ENCODE assay signal across 15 mouse cellular contexts in the genomic region with DNA sequence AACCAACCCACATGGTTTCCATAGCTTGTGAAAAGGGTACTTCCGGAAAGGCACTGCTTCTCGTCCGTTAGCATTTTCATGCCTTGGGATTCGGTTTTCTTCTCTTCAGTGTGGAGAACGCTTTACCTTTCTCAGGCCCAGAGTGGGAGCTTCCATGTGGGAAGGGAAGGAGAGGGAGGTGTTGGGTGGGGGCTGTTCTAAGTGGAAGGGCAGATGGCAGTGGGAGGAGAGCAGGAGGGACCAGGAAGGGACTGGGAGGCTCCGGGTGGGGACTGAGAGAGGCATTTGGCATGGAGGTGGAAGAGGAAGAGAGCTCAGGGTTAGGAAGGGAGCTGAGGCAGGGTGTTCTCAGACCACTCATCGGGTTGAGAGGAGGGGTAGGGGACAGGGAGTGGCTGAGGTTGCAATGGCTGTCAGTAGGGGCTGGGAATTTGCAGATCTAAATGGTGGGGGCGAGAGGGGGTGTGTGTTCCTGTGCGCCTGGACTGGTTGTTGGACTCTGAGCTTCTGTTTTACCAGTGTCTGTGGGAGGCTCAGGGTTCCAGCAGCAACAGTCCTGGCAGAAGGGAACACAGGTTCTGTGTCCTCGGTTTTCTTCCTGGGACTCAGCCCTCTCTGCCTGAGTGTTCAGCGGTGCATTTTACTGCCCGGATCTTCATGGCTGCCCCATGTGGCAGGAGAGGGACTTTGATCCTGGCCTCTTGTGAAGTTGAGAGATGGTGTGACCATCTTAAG. TPM values are rescaled to one million over a fixed set of nuclear protein-coding genes. Genes with fewer than 3 reads are reported as not detected.
A peak's percentile ranks its signal among the peaks of the same experiment; 100 is the strongest.
DNase-seq lines count a peak whose midpoint lies in the region; ATAC-seq and TF ChIP-seq lines count a peak whose summit lies in the region.
"Had no signal": no experiment of that assay in that cellular context is flagged by ENCODE, and none has a peak within 500 bp of the region (broad histone marks: within the 10 kb centered on the region; RNA-seq: fewer than 3 reads in every experiment).

No protein-coding gene starts in this region.

- no peak overlapping the region for H3K4me3 ChIP-seq in kidney, adult 2 months (ENCODE audit: insufficient read depth, low read depth, low read length)
- H3K4me3 ChIP-seq: embryonic facial prominence, embryonic 15.5 days; hindbrain, embryonic 10.5 days; lung, embryonic 15.5 days; neural tube, embryonic 13.5 days had no signal

- intact Hi-C loops in left cerebral cortex, postnatal 36 days (cut with DNase I): no loop called here
- intact Hi-C loops in left cerebral cortex, postnatal 14 days (cut with DNase I): no loop called here

- TF ChIP-seq CTCF in kidney, adult 2 months (conservative IDR thresholded peaks at IDR 0.05; ENCODE audit: insufficient read depth, insufficient read length, low read depth, low read length): no peak

- 63% methylated on average over 12 of the region's 12 CpGs for WGBS in kidney, adult 2 months

- peaks cover 34% of the 10 kb centered on the region for H3K4me1 ChIP-seq in kidney, adult 2 months (ENCODE audit: control insufficient read depth, insufficient read depth, low read length)

- no peaks in the 10 kb centered on the region for H3K27me3 ChIP-seq in kidney, adult 2 months (replicated peaks; ENCODE audit: control insufficient read depth, insufficient read depth, low read length)
- H3K27me3 ChIP-seq: embryonic facial prominence, embryonic 15.5 days; lung, embryonic 15.5 days; neural tube, embryonic 13.5 days had no signal

- no peak for TF ChIP-seq POLR2A in kidney, adult 2 months (IDR thresholded peaks at IDR 0.05; ENCODE audit: low read depth, low read length)

- DNase-seq in frontal cortex, postnatal 25 days (ENCODE audit: low spot score in 2 of 2): no peak
- peak; percentile 78 for DNase-seq in kidney, adult 2 months
- no peak for DNase-seq in kidney, adult 18-20 months
- peak; percentile 63 to 66 for DNase-seq in left cerebral cortex, postnatal 36 days (ENCODE audit: low spot score in 2 of 2)
- no peak for DNase-seq in left cerebral cortex, postnatal 14 days (ENCODE audit: low spot score in 2 of 2)
- peak; percentile 81 for DNase-seq in layer of hippocampus, adult 9-11 months
- DNase-seq in spleen, postnatal 14 days (ENCODE audit: low spot score in 2 of 2): no peak
- DNase-seq: adrenal gland, postnatal 14 days; cerebellum, adult 9-10 months; thymus, postnatal 4 days had no signal

- peak; percentile 58 for ATAC-seq in frontal cortex, adult (ENCODE audit: low TSS enrichment)

- H3K27ac ChIP-seq in kidney, adult 2 months (ENCODE audit: insufficient read depth, low read depth, low read length): peak overlapping the region; percentile 44
- H3K27ac ChIP-seq: embryonic facial prominence, embryonic 15.5 days; hindbrain, embryonic 10.5 days; lung, embryonic 15.5 days; neural tube, embryonic 13.5 days had no signal

- no peaks in the 10 kb centered on the region for H3K36me3 ChIP-seq in kidney, adult 2 months (ENCODE audit: control insufficient read depth, insufficient read depth, low read length)

RNA-seq across cellular contexts. Expression of gene Tnks1bp1, which starts 17.5 kb away (rescaled TPM):
- polyA plus RNA-seq in kidney, adult 2 months (2012; rRNA removed): 46.9 and 47.0 TPM in 2 replicates
- 100 to 1,000 TPM; 109 to 131 TPM for total RNA-seq in left cerebral cortex, postnatal 36 days (2021)
- total RNA-seq in left cerebral cortex, postnatal 14 days (2021): 100 to 1,000 TPM in 1 of 2 experiments, 10 to 100 TPM in 1; 88.5 to 102 TPM

RNA-seq across cellular contexts. Expression of gene P2rx3, which starts 28.0 kb away (rescaled TPM):
- polyA plus RNA-seq in kidney, adult 2 months (2012; rRNA removed): 0.80 and 0.90 TPM in 2 replicates
- 1 to 10 TPM; 1.6 to 2.3 TPM for total RNA-seq in left cerebral cortex, postnatal 36 days (2021)
- 1 to 10 TPM; 1.4 to 2.0 TPM for total RNA-seq in left cerebral cortex, postnatal 14 days (2021)

RNA-seq across cellular contexts. Expression of gene Ssrp1, which starts 28.3 kb away (rescaled TPM):
- polyA plus RNA-seq in kidney, adult 2 months (2012; rRNA removed): 70.2 and 78.9 TPM in 2 replicates
- total RNA-seq in left cerebral cortex, postnatal 36 days (2021): 100 to 1,000 TPM in 1 of 2 experiments, 10 to 100 TPM in 1; 94.2 to 109 TPM
- 10 to 100 TPM; 88.8 to 93.6 TPM for total RNA-seq in left cerebral cortex, postnatal 14 days (2021)

Comparison
In these comparisons a context has a peak if more than half of its experiments do, and no peak if none do; other contexts are left out.
1. DNase-seq: peak in kidney, adult 2 months (single experiment), left cerebral cortex, postnatal 36 days (2 of 2) and layer of hippocampus, adult 9-11 months (single experiment); none in frontal cortex, postnatal 25 days (0 of 2), kidney, adult 18-20 months (single experiment), left cerebral cortex, postnatal 14 days (0 of 2) and spleen, postnatal 14 days (0 of 2).